Mouse (Mus musculus) intestine, embryonic 14.5 days (tissue): ENCODE data around the gene Rabgap1l. TPM values are rescaled to one million over a fixed set of nuclear protein-coding genes. Genes with fewer than 3 reads are reported as not detected.
"Not testable (repeated sequence)": the region's sequence is repeated elsewhere in the genome, so short reads cannot be mapped to it uniquely, and the experiment has no call there.

Experiments
- ATAC-seq: fragments of 200-750 bp; cut with Nextera tagmentation; replicated peaks from 2 replicates; pipeline ENCODE4 v1.8.0; 2017; ENCODE audit warnings: low read depth, moderate number of reproducible peaks, moderate TSS enrichment, moderate library complexity; ENCODE audit not compliant: low FRiP score, low TSS enrichment
- DNase-seq: peaks from one replicate; pipeline ENCODE4 v3.0.0-alpha.2; 2018; ENCODE audit warnings: low spot score
- H3K27ac ChIP-seq: fragments of 300-500 bp; sonication (generic); 2 replicates; pipeline ENCODE4 v1.5.1; 2014; ENCODE audit warnings: low read depth, mild to moderate bottlenecking, control low read depth
- H3K27me3 ChIP-seq: fragments of 300-500 bp; sonication (generic); replicated peaks from 2 replicates; pipeline ENCODE4 v1.6.1; 2014; ENCODE audit warnings: low read length, control low read depth; ENCODE audit not compliant: control insufficient read depth, insufficient read depth
- H3K36me3 ChIP-seq: fragments of 300-500 bp; sonication (generic); 2 replicates; pipeline ENCODE4 v1.6.1; 2014; ENCODE audit warnings: low read length, control low read depth; ENCODE audit not compliant: control insufficient read depth, insufficient read depth
- H3K4me1 ChIP-seq: fragments of 300-500 bp; sonication (generic); replicated peaks from 2 replicates; pipeline ENCODE4 v1.6.1; 2014; ENCODE audit warnings: low read length, control low read depth, mixed read lengths; ENCODE audit not compliant: control insufficient read depth, insufficient read depth
- H3K4me2 ChIP-seq: fragments of 300-500 bp; sonication (generic); 2 replicates; pipeline ENCODE4 v1.6.1; 2014; ENCODE audit warnings: low read length
- H3K4me3 ChIP-seq: fragments of 300-500 bp; sonication (generic); 2 replicates; pipeline ENCODE4 v1.5.1; 2014; ENCODE audit warnings: low read depth, low read length, control low read depth, mixed read lengths
- H3K9ac ChIP-seq: fragments of 300-500 bp; sonication (generic); 2 replicates; pipeline ENCODE4 v1.6.1; 2014; ENCODE audit warnings: mild to moderate bottlenecking, low read length
- H3K9me3 ChIP-seq: fragments of 300-500 bp; sonication (generic); 2 replicates; pipeline ENCODE4 v1.6.1; 2016; ENCODE audit warnings: low read length, control low read depth; ENCODE audit not compliant: control insufficient read depth
- WGBS: fragments of 180-500 bp; shearing (Covaris S2); extraction: QIAGEN DNeasy Blood & Tissue Kit; methylation state at CpG from one replicate; pipeline ENCODE4 v1.1.7; 2014; 5-methylcytosine and 5-hydroxymethylcytosine counted together
- polyA plus RNA-seq: library from polyadenylated mRNA; unstranded; fragments of >200 nt; fragmentation: Nextera tagmentation; extraction: Ambion mirVana; gene quantifications from 2 replicates; pipeline ENCODE4 v1.2.1, GENCODE M21; 2014

Gene Rabgap1l
- polyA plus RNA-seq, 1 experiment from 2014 or later, result 19.9 TPM

DNA sequence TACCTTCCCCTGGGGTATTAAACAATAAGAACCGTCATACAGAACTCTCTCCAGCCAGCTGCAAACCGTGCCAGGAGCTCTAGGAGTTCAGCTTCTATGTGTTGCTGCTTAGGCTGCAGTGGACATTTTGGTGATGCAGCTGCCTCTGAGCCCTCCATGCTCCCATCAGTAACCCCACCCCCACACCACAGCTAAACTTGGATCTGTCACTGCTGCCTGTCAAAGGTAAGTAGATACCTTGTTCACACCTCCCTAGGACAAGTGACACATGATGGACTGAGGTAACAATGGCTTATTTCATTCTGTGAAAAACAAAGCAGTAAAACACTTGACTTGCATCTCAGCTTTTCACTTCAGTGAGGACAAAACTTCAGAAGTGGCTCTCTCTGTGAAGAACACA is 344.3 kb downstream of the Rabgap1l start:
- no peak for ATAC-seq

DNA sequence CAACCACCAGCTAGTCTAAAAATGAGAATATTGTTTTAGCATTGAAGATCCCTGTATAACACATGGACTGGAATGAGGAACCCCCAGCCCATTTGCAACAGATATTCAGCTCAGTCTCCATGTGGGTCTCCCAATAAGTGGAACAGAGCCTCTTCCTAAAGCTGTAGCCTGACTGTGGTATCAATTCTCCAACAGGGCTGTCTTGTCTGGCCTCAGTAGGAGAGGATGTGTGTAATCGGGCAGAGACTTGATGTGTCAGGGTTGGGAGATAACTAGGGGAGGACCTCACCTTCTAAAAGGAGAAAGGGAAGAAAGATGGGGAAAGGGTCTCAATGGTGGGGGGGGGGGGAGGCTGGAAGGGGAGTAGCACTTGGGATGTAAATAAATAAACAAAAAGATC is 346.2 kb downstream of the Rabgap1l start:
- DNase-seq (no peak), ATAC-seq (no peak)
- Histone ChIP-seq H3K36me3 (no peaks in the 10 kb centered on the region), H3K4me3 (no peak overlapping the region), H3K27ac (no peak overlapping the region), H3K4me2 (no peak overlapping the region), H3K4me1 (no peaks in the 10 kb centered on the region), H3K27me3 (no peaks in the 10 kb centered on the region), H3K9me3 (no peaks in the 10 kb centered on the region), H3K9ac (no peak overlapping the region)
- 73% methylated on average over 1 of the region's 1 CpGs for WGBS

More for the DNA sequence above, 344.3 kb downstream of the Rabgap1l start:
- no peak overlapping the region for H3K4me2 ChIP-seq
- no peaks in the 10 kb centered on the region for H3K27me3 ChIP-seq
- H3K9me3 ChIP-seq, result no peaks in the 10 kb centered on the region
- no peak overlapping the region for H3K27ac ChIP-seq
- 48% methylated on average over 2 of the region's 2 CpGs for WGBS
- H3K36me3 ChIP-seq, result no peaks in the 10 kb centered on the region
- H3K4me3 ChIP-seq, result no peak overlapping the region
- no peaks in the 10 kb centered on the region for H3K4me1 ChIP-seq
- H3K9ac ChIP-seq, result no peak overlapping the region
- DNase-seq, result no peak

DNA sequence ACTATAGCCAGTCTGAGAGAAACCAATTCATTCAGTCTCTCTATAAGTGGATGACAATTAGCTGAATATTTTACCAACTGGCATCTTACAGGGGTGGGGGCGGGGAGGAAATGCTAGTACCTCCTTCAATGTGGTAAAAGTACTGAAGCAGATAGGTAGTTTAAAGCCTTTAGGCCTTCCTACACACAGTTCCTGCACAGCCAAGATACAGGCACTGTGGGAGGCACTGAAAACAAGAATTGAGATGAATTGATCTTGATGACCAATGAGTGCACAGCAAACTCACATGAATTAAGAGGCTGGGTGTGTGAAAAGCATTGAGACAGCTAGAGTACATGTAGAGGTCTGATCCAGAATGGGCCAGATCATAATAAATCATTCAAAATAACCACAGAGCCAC is 349.5 kb downstream of the Rabgap1l start:
- Histone ChIP-seq H3K36me3 (no peaks in the 10 kb centered on the region), H3K9me3 (no peaks in the 10 kb centered on the region), H3K9ac (no peak overlapping the region), H3K4me2 (no peak overlapping the region), H3K27me3 (no peaks in the 10 kb centered on the region), H3K27ac (no peak overlapping the region), H3K4me3 (no peak overlapping the region), H3K4me1 (no peaks in the 10 kb centered on the region)
- WGBS, result 78% methylated on average over 1 of the region's 1 CpGs
- DNase-seq (no peak), ATAC-seq (no peak)

GRCm38 (mm10) chr1:160441679-160442078 is 351.3 kb downstream of the Rabgap1l start:
- no peak for ATAC-seq

GRCm38 (mm10) chr1:160441161-160441560 is 351.9 kb downstream of the Rabgap1l start:
- H3K4me3 ChIP-seq, result no peak overlapping the region

More at GRCm38 (mm10) chr1:160441679-160442078, 351.3 kb downstream of the Rabgap1l start:
- Histone ChIP-seq H3K4me2 (no peak overlapping the region), H3K4me1 (no peaks in the 10 kb centered on the region), H3K9ac (no peak overlapping the region), H3K36me3 (no peaks in the 10 kb centered on the region), H3K27me3 (no peaks in the 10 kb centered on the region), H3K9me3 (no peaks in the 10 kb centered on the region), H3K4me3 (no peak overlapping the region), H3K27ac (no peak overlapping the region)
- WGBS, result 78% methylated on average over 2 of the region's 2 CpGs
- DNase-seq, result no peak

GRCm38 (mm10) chr1:160438820-160439219 is 354.2 kb downstream of the Rabgap1l start:
- Histone ChIP-seq H3K4me3 (no peak overlapping the region), H3K9ac (no peak overlapping the region), H3K27ac (no peak overlapping the region), H3K4me2 (no peak overlapping the region), H3K27me3 (no peaks in the 10 kb centered on the region), H3K36me3 (no peaks in the 10 kb centered on the region), H3K4me1 (no peaks in the 10 kb centered on the region), H3K9me3 (no peaks in the 10 kb centered on the region)
- WGBS, result 68% methylated on average over 4 of the region's 4 CpGs
- DNase-seq (no peak), ATAC-seq (no peak)

More at GRCm38 (mm10) chr1:160441161-160441560, 351.9 kb downstream of the Rabgap1l start:
- Histone ChIP-seq H3K27ac (no peak overlapping the region), H3K36me3 (no peaks in the 10 kb centered on the region), H3K9ac (no peak overlapping the region), H3K27me3 (no peaks in the 10 kb centered on the region), H3K4me1 (no peaks in the 10 kb centered on the region), H3K9me3 (no peaks in the 10 kb centered on the region), H3K4me2 (no peak overlapping the region)
- no peak for DNase-seq
- ATAC-seq, result no peak
- 86% methylated on average over 5 of the region's 5 CpGs for WGBS

DNA sequence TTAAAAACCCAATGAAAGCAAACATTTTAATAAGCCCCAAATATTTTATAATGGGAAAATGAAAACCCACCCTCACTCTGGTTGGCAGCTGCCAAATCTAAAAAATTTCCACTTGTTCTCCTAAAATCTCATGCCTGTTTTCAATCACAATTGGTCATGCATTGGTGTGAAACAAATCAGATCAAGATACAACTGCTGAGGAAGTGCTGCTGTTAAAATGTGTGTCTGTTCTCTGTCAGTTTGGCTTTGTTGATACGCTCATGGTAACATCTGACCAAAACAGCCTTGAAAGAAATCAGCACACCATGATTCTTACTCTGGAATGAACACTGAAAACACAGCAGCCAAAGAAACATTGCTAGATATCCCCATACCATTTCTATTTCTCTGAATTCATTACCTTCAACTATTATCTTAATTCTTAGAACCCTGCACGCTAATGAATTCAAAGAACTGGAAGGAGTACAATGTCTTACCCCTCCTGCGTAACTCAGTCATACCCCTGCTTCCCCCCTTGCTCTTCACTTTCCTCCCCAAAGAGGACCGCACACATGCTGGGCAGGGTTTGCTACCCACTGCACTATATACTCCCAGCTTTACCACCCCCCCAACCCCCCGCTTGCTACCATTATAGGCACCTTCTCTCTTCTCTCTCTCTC is 375.7 kb downstream of the Rabgap1l start:
- Histone ChIP-seq H3K4me1 (no peaks in the 10 kb centered on the region), H3K27ac (0 out of 2 replicates have a peak overlapping the region, but pooled peaks have one; percentile 55), H3K4me3 (no peak overlapping the region), H3K36me3 (no peaks in the 10 kb centered on the region), H3K9me3 (no peaks in the 10 kb centered on the region), H3K4me2 (no peak overlapping the region), H3K27me3 (no peaks in the 10 kb centered on the region), H3K9ac (no peak overlapping the region)
- WGBS, result 52% methylated on average over 5 of the region's 5 CpGs
- no peak for ATAC-seq
- no peak for DNase-seq

GRCm38 (mm10) chr1:160410822-160411221 is 382.2 kb downstream of the Rabgap1l start:
- DNase-seq, result no peak
- no peaks in the 10 kb centered on the region for H3K9me3 ChIP-seq

GRCm38 (mm10) chr1:160409689-160410088 is 383.3 kb downstream of the Rabgap1l start:
- not testable (repeated sequence) for H3K9ac ChIP-seq, DNase-seq, H3K4me3 ChIP-seq, H3K27me3 ChIP-seq, H3K4me2 ChIP-seq, ATAC-seq, H3K36me3 ChIP-seq, H3K9me3 ChIP-seq, H3K27ac ChIP-seq, H3K4me1 ChIP-seq
- WGBS, result 93% methylated on average over 4 of the region's 4 CpGs

More at GRCm38 (mm10) chr1:160410822-160411221, 382.2 kb downstream of the Rabgap1l start:
- H3K36me3 ChIP-seq, result no peaks in the 10 kb centered on the region
- no peak overlapping the region for H3K9ac ChIP-seq
- H3K4me3 ChIP-seq, result no peak overlapping the region
- H3K27ac ChIP-seq, result no peak overlapping the region
- no peak for ATAC-seq
- WGBS, result 39% methylated on average over 5 of the region's 5 CpGs
- H3K27me3 ChIP-seq, result no peaks in the 10 kb centered on the region
- H3K4me2 ChIP-seq, result no peak overlapping the region
- no peaks in the 10 kb centered on the region for H3K4me1 ChIP-seq
